Mouse (Mus musculus) kidney, embryonic 15.5 days (tissue): ENCODE results near the gene Nsg1. TPM values are rescaled to one million over a fixed set of nuclear protein-coding genes. Genes with fewer than 3 reads are reported as not detected.

ENCODE experiments used
- ATAC-seq: fragments of 200-750 bp; cut with Nextera tagmentation; replicated peaks from 2 replicates; pipeline ENCODE4 v1.8.0; 2017; ENCODE audit warnings: moderate TSS enrichment; ENCODE audit not compliant: low FRiP score
- H3K27ac ChIP-seq: fragments of 300-500 bp; sonication (generic); 2 replicates; pipeline ENCODE4 v1.5.1; 2015; ENCODE audit warnings: mild to moderate bottlenecking, inconsistent platforms
- H3K27me3 ChIP-seq: fragments of 300-500 bp; sonication (generic); 2 replicates; pipeline ENCODE4 v1.6.1; 2015; ENCODE audit warnings: inconsistent platforms
- H3K36me3 ChIP-seq: fragments of 300-500 bp; sonication (generic); 2 replicates; pipeline ENCODE4 v1.6.1; 2015; ENCODE audit warnings: inconsistent platforms
- H3K4me1 ChIP-seq: fragments of 300-500 bp; sonication (generic); 2 replicates; pipeline ENCODE4 v1.6.1; 2015; ENCODE audit warnings: inconsistent platforms
- H3K4me2 ChIP-seq: fragments of 300-500 bp; sonication (generic); 2 replicates; pipeline ENCODE4 v1.6.1; 2015; ENCODE audit warnings: moderate library complexity, mild to moderate bottlenecking, inconsistent platforms
- H3K4me3 ChIP-seq: fragments of 300-500 bp; sonication (generic); replicated peaks from 2 replicates; pipeline ENCODE4 v1.5.1; 2015; ENCODE audit warnings: mild to moderate bottlenecking, inconsistent platforms
- H3K9ac ChIP-seq: fragments of 300-500 bp; sonication (generic); 2 replicates; pipeline ENCODE4 v1.6.1; 2015; ENCODE audit warnings: mild to moderate bottlenecking, inconsistent platforms
- H3K9me3 ChIP-seq: fragments of 300-500 bp; sonication (generic); replicated peaks from 2 replicates; pipeline ENCODE4 v1.6.1; 2016; ENCODE audit warnings: inconsistent platforms
- WGBS: fragments of 180-500 bp; shearing (Covaris S2); methylation state at CpG from one replicate; pipeline ENCODE4 v1.1.7; 2015; ENCODE audit warnings: mixed read lengths; 5-methylcytosine and 5-hydroxymethylcytosine counted together
- polyA plus RNA-seq: library from polyadenylated mRNA; unstranded; fragments of >200 nt; fragmentation: Nextera tagmentation; extraction: Ambion mirVana; gene quantifications from 2 replicates; pipeline ENCODE4 v1.2.1, GENCODE M21; 2015

Gene Nsg1
- polyA plus RNA-seq, 1 experiment from 2014 or later: 77.3 TPM

GRCm38 (mm10) chr5:38129339-38129738 lies 30.4 kb downstream of the Nsg1 start:
- WGBS: 97% methylated on average over 2 of the region's 2 CpGs
- Histone ChIP-seq H3K9me3 (no peaks in the 10 kb centered on the region), H3K27ac (no peak overlapping the region), H3K4me2 (no peak overlapping the region), H3K27me3 (no peaks in the 10 kb centered on the region), H3K36me3 (peaks cover 23% of the 10 kb centered on the region), H3K4me1 (no peaks in the 10 kb centered on the region), H3K9ac (no peak overlapping the region), H3K4me3 (no peak overlapping the region)
- no peak for ATAC-seq

- ATAC-seq: no peak
- Histone ChIP-seq H3K4me1 (no peaks in the 10 kb centered on the region), H3K27me3 (no peaks in the 10 kb centered on the region), H3K4me3 (no peak overlapping the region), H3K27ac (no peak overlapping the region), H3K4me2 (no peak overlapping the region), H3K9ac (no peak overlapping the region), H3K9me3 (no peaks in the 10 kb centered on the region), H3K36me3 (peaks cover 27% of the 10 kb centered on the region)
- 82% methylated on average over 13 of the region's 13 CpGs for whole genome bisulfite sequencing
Observed at GRCm38 (mm10) chr5:38126519-38127306, 33.0 kb downstream of the Nsg1 start.

DNA sequence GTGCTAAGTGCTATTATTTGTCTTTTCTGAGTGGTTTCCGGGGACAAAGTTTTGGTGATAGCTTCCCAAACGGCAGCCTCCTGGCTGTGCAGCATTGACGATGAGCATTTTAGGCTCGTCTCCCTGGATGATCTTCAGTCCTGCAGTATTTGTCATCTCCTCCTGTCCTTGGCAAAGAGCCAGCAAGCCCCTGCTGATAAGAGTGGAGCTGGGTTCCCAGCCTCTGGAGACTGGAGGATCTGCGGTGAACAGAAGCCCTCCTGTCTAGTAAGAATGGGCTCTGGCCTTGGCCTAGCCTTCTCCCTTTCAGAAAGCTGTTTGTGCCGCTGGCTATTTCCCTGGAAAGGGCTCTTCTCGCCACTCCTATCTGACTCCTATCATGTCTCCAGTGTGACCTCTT lies 38.0 kb downstream of the Nsg1 start:
- H3K4me3 ChIP-seq: no peak overlapping the region
- H3K9ac ChIP-seq: no peak overlapping the region
- no peaks in the 10 kb centered on the region for H3K27me3 ChIP-seq
- no peak overlapping the region for H3K27ac ChIP-seq
- no peaks in the 10 kb centered on the region for H3K9me3 ChIP-seq
- no peak overlapping the region for H3K4me2 ChIP-seq
- peaks cover 28% of the 10 kb centered on the region for H3K36me3 ChIP-seq
- ATAC-seq: no peak
- WGBS: 85% methylated on average over 7 of the region's 7 CpGs
- H3K4me1 ChIP-seq: no peaks in the 10 kb centered on the region

DNA sequence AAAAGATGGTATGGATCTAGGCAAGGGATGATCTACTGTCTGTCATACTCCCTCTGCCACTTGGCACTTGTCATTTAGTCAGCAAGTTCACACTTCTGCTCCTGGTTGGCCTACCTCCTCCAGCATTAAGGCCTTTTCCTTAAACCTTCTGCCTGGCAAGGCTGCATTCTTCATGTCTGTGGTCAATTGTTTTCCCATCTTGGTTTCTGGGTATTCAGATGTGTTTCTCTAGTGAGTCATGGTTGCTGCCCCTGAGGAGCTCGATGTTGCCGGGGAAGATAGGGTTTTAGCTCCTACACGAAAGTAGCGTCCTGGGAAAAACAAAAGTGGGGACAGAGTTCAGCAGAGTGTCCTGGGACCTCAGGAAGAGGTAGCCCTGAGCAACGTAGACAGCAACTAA lies 40.4 kb downstream of the Nsg1 start:
- no peaks in the 10 kb centered on the region for H3K27me3 ChIP-seq
- H3K4me3 ChIP-seq: no peak overlapping the region
- H3K4me2 ChIP-seq: no peak overlapping the region
- WGBS: 88% methylated on average over 5 of the region's 5 CpGs
- H3K9me3 ChIP-seq: no peaks in the 10 kb centered on the region
- no peaks in the 10 kb centered on the region for H3K4me1 ChIP-seq
- peaks cover 39% of the 10 kb centered on the region for H3K36me3 ChIP-seq
- ATAC-seq: no peak
- H3K9ac ChIP-seq: no peak overlapping the region
- H3K27ac ChIP-seq: no peak overlapping the region

DNA sequence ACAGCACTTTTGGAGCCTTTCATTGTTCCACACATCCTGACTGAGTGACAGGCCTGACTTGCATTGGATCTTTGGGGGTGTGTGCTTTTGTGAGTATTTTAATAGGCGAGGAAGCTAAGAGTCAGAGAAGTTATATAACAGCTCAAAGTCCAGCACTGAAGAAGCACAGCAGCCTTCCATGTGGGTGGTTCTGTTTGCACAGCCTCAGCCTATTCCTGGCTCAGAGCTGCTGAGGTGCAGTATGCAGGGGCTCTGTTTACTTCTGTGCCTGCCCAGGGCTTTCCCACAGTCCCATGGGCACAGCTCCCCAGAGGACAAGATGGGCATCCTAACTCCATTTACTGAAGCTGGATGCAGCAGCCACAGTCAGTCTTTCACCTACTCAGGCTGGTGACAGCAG lies 42.7 kb downstream of the Nsg1 start:
- no peak for ATAC-seq
- H3K4me3 ChIP-seq: no peak overlapping the region
- no peak overlapping the region for H3K4me2 ChIP-seq
- H3K9me3 ChIP-seq: no peaks in the 10 kb centered on the region
- no peaks in the 10 kb centered on the region for H3K4me1 ChIP-seq
- H3K27ac ChIP-seq: no peak overlapping the region
- 92% methylated on average over 1 of the region's 1 CpGs for WGBS
- peaks cover 40% of the 10 kb centered on the region for H3K36me3 ChIP-seq
- H3K27me3 ChIP-seq: no peaks in the 10 kb centered on the region
- H3K9ac ChIP-seq: no peak overlapping the region

DNA sequence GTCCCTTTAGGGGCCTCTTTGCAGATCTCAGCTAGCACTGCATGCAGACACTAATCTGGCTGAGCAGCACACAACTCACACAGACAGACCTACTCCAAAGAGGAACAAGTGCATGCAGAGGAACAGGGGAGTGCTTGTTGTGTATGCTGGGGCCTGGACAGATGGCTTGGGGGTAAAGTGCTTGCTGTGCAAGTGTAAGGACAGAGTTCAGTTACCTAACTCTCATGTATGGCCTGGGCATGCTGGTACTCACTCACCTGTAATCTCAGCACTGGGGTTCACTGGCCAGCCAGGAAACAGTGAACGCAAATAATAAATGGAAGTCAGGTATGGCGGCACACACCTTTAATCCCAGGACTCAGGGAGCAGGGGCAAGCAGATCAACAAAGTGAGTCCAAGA lies 45.2 kb downstream of the Nsg1 start:
- no peaks in the 10 kb centered on the region for H3K4me1 ChIP-seq
- H3K4me2 ChIP-seq: no peak overlapping the region
- no peak overlapping the region for H3K4me3 ChIP-seq
- H3K27me3 ChIP-seq: no peaks in the 10 kb centered on the region
- ATAC-seq: no peak
- no peaks in the 10 kb centered on the region for H3K9me3 ChIP-seq
- H3K36me3 ChIP-seq: peaks cover 52% of the 10 kb centered on the region
- WGBS: 95% methylated on average over 2 of the region's 2 CpGs
- H3K27ac ChIP-seq: no peak overlapping the region
- no peak overlapping the region for H3K9ac ChIP-seq

GRCm38 (mm10) chr5:38106807-38107206 lies 52.9 kb downstream of the Nsg1 start:
- no peak for ATAC-seq
- H3K4me3 ChIP-seq: no peak overlapping the region
- no peak overlapping the region for H3K4me2 ChIP-seq
- no peaks in the 10 kb centered on the region for H3K27me3 ChIP-seq
- WGBS: 74% methylated on average over 10 of the region's 10 CpGs
- H3K9ac ChIP-seq: no peak overlapping the region
- no peaks in the 10 kb centered on the region for H3K4me1 ChIP-seq
- H3K27ac ChIP-seq: no peak overlapping the region
- no peaks in the 10 kb centered on the region for H3K9me3 ChIP-seq
- peaks cover 50% of the 10 kb centered on the region for H3K36me3 ChIP-seq

DNA sequence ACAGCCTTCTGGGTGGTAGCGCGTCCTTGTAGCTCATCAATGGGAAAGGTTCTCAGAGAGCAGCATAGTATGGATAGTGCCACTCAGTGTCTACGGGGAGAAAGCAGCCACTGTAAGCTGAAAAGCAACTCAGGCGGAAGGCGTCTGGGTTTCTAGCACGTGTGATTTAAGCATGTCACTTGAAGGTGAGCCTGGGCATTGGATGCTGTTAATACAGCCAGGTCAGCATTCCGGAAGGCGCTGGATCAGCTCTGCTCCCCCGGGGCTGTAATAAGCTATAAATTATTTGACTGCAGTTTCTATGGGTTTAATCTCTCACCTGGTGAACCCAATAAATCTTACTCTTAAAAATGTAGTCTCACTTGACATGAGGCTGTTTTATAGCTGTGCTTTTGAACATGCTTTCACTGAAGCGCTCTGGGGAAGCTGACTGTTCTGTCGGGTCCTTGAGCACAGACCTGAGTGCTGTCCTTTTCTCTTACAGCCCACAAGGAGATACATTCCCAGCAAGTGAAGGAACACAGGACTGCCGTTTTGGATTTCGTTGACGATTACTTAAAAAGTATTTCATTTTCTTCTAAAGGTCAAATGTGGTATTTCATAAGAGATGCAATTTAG lies 53.5 kb downstream of the Nsg1 start:
- Histone ChIP-seq H3K4me2 (no peak overlapping the region), H3K9ac (no peak overlapping the region), H3K27me3 (no peaks in the 10 kb centered on the region), H3K4me1 (no peaks in the 10 kb centered on the region), H3K9me3 (no peaks in the 10 kb centered on the region), H3K36me3 (peaks cover 50% of the 10 kb centered on the region), H3K27ac (no peak overlapping the region), H3K4me3 (no peak overlapping the region)
- ATAC-seq: no peak
- WGBS: 40% methylated on average over 14 of the region's 14 CpGs

GRCm38 (mm10) chr5:38102945-38103344 lies 56.8 kb downstream of the Nsg1 start:
- no peak overlapping the region for H3K9ac ChIP-seq
- no peak overlapping the region for H3K4me2 ChIP-seq
- H3K27ac ChIP-seq: no peak overlapping the region
- no peak for ATAC-seq
- H3K9me3 ChIP-seq: no peaks in the 10 kb centered on the region
- H3K27me3 ChIP-seq: no peaks in the 10 kb centered on the region
- H3K4me1 ChIP-seq: no peaks in the 10 kb centered on the region
- peaks cover 26% of the 10 kb centered on the region for H3K36me3 ChIP-seq
- WGBS: 88% methylated on average over 2 of the region's 2 CpGs
- no peak overlapping the region for H3K4me3 ChIP-seq

DNA sequence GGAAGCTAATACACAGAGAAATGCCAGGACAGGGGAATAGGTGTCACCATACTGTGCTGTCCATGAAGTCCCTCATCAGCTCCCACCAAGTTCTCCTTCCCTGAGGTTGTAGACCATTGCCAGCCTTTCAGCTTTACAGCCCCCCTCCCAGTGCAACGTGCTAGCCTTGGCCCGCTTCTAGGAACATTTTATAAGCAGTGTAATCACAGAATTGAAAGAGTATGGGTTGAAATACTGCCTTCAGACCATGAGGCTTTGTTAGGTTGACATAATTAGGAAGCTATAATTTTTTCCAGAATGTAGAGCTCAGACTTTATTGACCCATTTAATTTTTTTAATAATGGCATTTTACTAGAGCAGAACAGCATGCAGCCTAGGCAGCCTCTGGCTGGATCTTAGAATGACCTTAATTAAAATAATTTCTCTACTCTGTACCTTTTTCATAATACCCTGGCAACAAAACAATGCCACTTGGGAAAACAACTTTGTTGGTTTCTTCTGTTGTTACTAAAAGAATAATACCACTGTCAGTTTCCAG lies 60.5 kb downstream of the Nsg1 start:
- ATAC-seq: no peak
- no peaks in the 10 kb centered on the region for H3K4me1 ChIP-seq
- H3K4me2 ChIP-seq: no peak overlapping the region
- no peak overlapping the region for H3K27ac ChIP-seq
- no peaks in the 10 kb centered on the region for H3K27me3 ChIP-seq
- no peak overlapping the region for H3K4me3 ChIP-seq
- 92% methylated on average over 2 of the region's 2 CpGs for whole genome bisulfite sequencing
- H3K36me3 ChIP-seq: 0 out of 2 replicates have a peak, but pooled peaks cover 2% of the 10 kb centered on the region
- no peaks in the 10 kb centered on the region for H3K9me3 ChIP-seq
- H3K9ac ChIP-seq: no peak overlapping the region

- H3K4me3 ChIP-seq: no peak overlapping the region
- H3K27me3 ChIP-seq: no peaks in the 10 kb centered on the region
- H3K9ac ChIP-seq: no peak overlapping the region
- H3K36me3 ChIP-seq: 0 out of 2 replicates have a peak, but pooled peaks cover 2% of the 10 kb centered on the region
- H3K4me2 ChIP-seq: no peak overlapping the region
- H3K27ac ChIP-seq: no peak overlapping the region
- no peaks in the 10 kb centered on the region for H3K4me1 ChIP-seq
- ATAC-seq: no peak
- 71% methylated on average over 4 of the region's 4 CpGs for WGBS
- no peaks in the 10 kb centered on the region for H3K9me3 ChIP-seq
Observed at GRCm38 (mm10) chr5:38097501-38098093, 62.1 kb downstream of the Nsg1 start.

DNA sequence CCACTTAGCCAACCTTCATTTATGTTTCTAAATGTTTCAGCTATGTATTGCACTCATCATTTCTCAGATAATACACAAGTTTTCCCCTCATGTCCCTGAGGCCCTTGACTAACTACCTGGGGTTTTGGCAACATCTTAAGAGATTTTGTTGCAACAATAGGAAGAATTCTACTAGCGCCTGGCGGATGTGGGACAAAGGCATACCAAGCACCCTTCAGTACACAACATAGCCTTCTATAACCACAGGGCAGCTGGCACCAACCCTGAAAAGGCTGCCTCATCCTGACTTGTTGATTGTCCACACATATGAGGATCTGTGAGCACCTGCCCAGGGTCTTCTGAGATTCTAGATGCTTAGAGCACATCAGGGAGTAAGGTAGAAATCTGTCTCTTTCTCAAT lies 65.4 kb downstream of the Nsg1 start:
- ATAC-seq: no peak
- Histone ChIP-seq H3K4me3 (no peak overlapping the region), H3K27ac (no peak overlapping the region), H3K9me3 (no peaks in the 10 kb centered on the region), H3K36me3 (0 out of 2 replicates have a peak, but pooled peaks cover 2% of the 10 kb centered on the region), H3K27me3 (no peaks in the 10 kb centered on the region), H3K4me1 (no peaks in the 10 kb centered on the region), H3K4me2 (no peak overlapping the region), H3K9ac (no peak overlapping the region)
- WGBS: 89% methylated on average over 2 of the region's 2 CpGs
